Mouse (Mus musculus): ENCODE measurements at regions not wholly inside any gene's neighbourhood (a gene's known extent, or its start where the extent isn't known, plus 50 kb on each side); places are given as distances from the start of the nearest gene placed in this dataset.

GRCm38 (mm10) chr1:193844461-193844860, 474.4 kb upstream of the Camk1g start:
- no peak for DNase-seq (ENCODE audit: inconsistent age in 2 of 2, low spot score in 1 of 2)

DNA sequence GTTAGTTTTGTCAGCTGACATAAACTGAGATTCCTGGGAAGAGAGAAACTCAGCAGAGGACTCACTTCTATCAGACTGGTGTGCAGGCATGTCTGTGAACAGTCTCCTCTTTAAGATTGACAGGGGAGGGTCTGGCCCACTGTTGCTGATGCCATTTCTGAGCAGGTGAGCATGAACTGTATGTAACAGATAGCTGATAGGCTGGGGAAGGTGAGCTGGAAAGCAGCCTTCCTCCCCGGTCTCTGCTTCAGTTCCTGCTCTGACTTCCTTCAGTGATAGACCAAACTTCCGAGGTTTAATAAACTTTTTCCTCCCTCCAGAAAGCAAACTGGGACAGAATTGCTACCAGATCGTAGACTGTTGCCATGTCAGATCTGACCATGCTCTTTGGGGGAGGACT, 430.9 kb upstream of the Camk1g start:
- DNase-seq (ENCODE audit: inconsistent age in 2 of 2, low spot score in 1 of 2) = no peak

GRCm38 (mm10) chr1:193790579-193790978, 420.5 kb upstream of the Camk1g start:
- no peak for DNase-seq (ENCODE audit: inconsistent age in 2 of 2, low spot score in 1 of 2)

DNA sequence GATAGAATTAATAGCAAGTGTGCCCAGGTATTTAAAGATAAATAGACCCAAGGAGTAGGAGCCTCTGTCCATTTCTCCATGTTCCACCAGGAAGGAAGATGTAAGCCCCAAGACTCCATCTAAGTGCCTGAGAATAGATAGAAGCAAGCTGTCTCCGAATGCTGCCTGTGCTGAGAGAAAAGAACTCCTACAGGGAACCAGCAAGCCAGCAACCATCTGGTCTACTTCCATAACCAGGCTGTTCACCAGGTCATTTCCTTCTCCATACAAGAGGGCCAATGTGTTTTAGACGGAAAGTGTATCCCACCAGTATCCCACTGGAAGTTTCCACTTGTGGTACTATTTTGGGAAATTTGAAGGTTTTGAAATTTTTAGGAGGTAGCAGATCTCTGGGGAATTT, 418.4 kb upstream of the Camk1g start:
- no peak for DNase-seq (ENCODE audit: inconsistent age in 2 of 2, low spot score in 1 of 2)

DNA sequence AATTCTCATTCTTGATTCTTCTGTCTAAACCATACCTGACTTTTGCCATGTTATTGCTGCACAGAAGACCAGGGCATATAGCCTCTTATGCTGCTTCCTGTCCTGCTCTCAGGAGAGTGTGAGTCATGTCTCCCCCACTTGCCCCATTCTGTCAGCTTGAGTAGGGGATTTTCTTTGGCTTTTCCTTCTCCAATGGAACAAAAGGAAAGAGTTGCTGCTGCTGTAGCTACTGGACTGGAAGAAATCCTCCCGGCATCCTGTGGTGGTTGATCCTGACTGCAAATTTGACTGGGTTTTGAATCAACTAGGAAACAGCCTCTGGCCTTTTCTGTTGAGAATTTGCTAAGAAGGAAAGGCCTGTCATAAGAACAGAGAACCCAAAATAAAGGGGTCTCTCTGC, 417.3 kb upstream of the Camk1g start:
- no peak for DNase-seq (ENCODE audit: inconsistent age in 2 of 2, low spot score in 1 of 2)

DNA sequence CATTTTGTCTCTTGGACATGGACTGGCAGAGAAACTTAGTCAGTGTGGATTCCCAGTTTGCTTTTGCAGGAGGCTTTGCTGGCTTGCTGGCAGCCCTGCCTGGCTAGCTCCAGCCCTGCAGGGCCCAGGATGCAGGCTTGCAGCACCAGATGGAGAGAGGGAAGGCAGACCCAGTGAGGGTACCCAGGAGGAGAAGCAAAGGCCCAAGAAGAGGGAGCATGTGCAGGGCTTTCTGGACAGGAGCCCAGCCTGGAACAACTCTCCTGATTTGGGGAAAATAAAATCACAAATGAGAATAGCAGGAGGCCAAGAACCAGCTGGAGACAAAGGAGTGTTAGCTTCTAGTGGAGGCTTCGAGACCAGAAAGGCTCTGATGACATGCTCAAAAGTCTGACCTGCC, 414.9 kb upstream of the Camk1g start:
- DNase-seq (ENCODE audit: inconsistent age in 2 of 2, low spot score in 1 of 2) = no peak

- no peak for DNase-seq (ENCODE audit: inconsistent age in 2 of 2, low spot score in 1 of 2)
Observed at GRCm38 (mm10) chr1:193784526-193784925, 414.4 kb upstream of the Camk1g start.

- DNase-seq (ENCODE audit: inconsistent age in 2 of 2, low spot score in 1 of 2) = peak; percentile 10 to 76
Observed at GRCm38 (mm10) chr1:193778181-193778580, 408.1 kb upstream of the Camk1g start.

DNA sequence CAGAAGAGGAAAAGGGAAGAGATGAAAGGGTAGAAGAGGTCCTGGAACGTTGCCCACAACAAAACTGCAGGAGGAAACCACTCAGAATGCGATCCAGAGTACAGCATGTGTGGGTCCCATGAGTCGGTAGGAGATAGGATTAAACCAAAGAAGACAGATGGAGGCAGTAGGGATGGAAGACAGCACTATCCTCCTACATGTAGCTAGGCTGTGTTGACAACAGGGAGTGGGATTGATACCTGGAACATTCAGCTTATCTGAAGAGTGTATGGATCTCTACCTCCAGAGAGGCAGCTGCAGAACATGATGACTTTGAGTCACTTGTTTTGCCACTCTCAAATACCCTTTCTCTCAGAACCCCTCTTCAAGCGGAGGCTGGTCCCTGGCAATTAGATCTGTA, 399.4 kb upstream of the Camk1g start:
- no peak for DNase-seq (ENCODE audit: inconsistent age in 2 of 2, low spot score in 1 of 2)

GRCm38 (mm10) chr1:193764103-193764502, 394.0 kb upstream of the Camk1g start:
- no peak for DNase-seq (ENCODE audit: inconsistent age in 2 of 2, low spot score in 1 of 2)

DNA sequence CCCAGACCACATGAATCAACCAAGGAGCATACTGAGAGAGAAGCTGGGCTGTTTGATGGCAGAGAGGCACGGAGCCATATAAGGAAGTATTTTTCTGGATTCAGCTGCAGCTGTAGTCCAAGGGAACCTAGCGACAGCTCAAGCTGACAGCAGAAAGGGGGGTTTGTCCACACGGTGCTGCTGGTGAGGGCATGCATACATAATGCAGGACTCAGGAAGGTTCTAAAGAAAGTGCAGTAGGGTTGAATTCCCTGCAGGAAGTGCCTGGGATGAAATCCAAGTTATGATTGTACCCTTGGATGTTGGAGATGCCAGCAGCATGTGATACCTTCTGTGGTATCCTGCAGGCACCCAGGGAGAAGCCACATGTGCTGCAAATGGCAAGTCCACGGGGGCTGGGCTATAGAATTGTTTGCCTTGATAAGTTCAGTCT, 381.7 kb upstream of the Camk1g start:
- no peak for DNase-seq (ENCODE audit: inconsistent age in 2 of 2, low spot score in 1 of 2)

DNA sequence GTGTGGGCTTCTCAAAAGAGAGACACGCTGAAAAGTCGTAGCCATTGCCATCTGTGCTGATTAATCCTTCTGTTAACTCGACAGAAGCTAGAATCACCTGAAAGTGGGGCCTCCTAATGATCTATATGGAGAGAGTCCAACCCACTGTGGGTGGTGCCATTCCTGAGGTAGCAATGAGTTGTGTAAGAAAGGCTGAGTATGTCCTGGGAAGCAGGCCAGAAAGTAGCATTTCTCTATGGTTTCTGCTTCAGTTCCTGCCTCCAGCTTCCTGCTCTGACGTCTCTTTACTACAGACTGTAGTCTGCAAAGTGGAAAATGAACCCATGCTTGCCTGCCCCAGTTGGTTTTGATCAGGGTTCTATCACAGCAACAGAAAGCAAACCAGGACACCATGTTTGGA, 380.8 kb upstream of the Camk1g start:
- DNase-seq (ENCODE audit: inconsistent age in 2 of 2, low spot score in 1 of 2) = no peak

- no peak for DNase-seq (ENCODE audit: inconsistent age in 2 of 2, low spot score in 1 of 2)
Observed at GRCm38 (mm10) chr1:193747426-193747960, 377.4 kb upstream of the Camk1g start.

- DNase-seq (ENCODE audit: inconsistent age in 2 of 2, low spot score in 1 of 2) = no peak
Observed at GRCm38 (mm10) chr1:193742688-193743087, 372.6 kb upstream of the Camk1g start.

DNA sequence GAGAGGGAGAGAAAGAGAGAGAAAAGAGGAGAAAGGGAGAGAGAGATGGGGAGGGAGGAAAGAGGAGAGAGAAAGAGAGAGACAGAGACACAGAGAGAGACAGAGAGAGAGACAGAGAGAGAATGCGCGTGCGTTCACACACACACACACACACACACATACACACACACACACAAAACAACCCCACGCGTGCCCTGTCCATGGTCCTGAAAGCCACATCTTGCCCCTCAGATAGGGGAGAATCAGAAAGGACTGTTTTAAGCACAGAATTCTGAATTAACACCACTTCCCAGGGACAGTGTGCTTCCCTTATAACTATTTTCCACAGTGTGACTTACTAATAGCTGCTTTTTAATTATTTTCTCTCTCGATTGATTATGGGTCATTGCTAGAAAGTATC, 368.7 kb upstream of the Camk1g start:
- peak in 1 of 2 experiments; percentile 35 for DNase-seq (ENCODE audit: inconsistent age in 2 of 2, low spot score in 1 of 2)

DNA sequence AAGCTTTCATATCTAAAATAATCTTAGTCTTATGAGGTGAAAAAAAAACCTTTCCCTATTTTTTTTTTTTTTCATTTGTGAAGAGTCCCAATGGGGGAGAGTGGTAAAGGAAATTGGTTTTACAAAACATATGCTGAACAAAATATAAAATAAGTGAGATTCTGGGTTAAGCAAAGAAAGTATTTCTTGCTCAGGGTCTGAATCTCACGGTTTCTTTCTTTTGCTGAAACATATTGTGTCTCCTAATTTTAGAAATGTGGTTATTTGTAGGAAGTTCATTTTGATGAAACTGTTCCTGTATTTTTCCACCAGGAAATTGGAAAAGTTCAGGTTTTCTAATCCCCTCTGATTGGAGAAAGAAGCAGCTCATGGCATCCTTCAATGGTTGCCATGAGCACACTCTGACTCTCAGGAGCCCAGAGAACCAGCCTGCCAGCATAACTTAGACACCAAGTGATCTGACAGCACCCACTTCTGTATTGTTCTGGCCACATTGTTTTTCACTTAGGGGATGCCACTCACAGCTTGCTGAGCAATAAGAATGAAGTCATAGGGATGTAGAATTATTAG, 365.9 kb upstream of the Camk1g start:
- DNase-seq (ENCODE audit: inconsistent age in 2 of 2, low spot score in 1 of 2) = no peak

GRCm38 (mm10) chr1:193734014-193734763, 364.1 kb upstream of the Camk1g start:
- DNase-seq (ENCODE audit: inconsistent age in 2 of 2, low spot score in 1 of 2) = no peak

DNA sequence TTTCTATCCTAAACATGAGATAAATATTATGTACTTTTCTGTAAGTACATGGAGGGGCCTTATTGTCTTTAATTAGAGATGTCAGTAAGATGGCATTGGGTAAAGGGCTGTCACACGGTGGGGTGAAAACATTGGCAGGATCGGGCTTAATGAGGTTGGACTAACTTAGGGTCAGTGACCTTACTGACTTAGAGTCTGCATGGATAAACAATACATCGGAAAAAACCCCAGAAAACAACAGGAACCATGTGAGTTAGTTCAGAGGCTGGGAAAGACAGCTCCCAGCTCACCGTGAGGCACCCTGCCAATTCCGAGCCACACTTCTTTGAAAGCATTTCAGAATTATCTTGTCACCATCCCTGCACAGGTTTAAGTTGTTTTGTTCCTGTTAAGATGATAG, 363.3 kb upstream of the Camk1g start:
- DNase-seq (ENCODE audit: inconsistent age in 2 of 2, low spot score in 1 of 2) = no peak

GRCm38 (mm10) chr1:193732113-193732512, 362.0 kb upstream of the Camk1g start:
- no peak for DNase-seq (ENCODE audit: inconsistent age in 2 of 2, low spot score in 1 of 2)

GRCm38 (mm10) chr1:193721850-193722249, 351.8 kb upstream of the Camk1g start:
- peak; percentile 20 to 59 for DNase-seq (ENCODE audit: inconsistent age in 2 of 2, low spot score in 1 of 2)

- no peak for DNase-seq (ENCODE audit: inconsistent age in 2 of 2, low spot score in 1 of 2)
Observed at GRCm38 (mm10) chr1:193720420-193720851, 350.3 kb upstream of the Camk1g start.

GRCm38 (mm10) chr1:193715328-193715727, 345.2 kb upstream of the Camk1g start:
- DNase-seq (ENCODE audit: inconsistent age in 2 of 2, low spot score in 1 of 2) = no peak

DNA sequence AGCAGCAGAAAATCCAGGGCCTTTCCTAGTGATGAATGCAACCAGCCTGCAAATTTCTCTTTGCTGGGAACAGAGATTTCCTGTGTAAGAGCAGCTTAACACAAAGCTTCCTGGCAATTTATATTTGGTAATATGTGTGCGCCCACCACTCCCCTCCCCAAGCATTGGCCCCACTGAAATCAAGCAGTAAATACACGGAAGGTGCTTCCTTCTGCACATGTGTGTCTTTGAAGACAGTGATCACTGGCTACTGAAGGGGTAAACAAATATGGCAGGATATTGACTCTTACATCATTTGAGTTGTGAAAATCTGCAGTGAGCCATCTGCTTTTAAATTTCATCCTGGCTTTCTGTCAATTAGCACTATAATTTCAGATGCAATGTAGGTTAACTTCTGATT, 344.5 kb upstream of the Camk1g start:
- no peak for DNase-seq (ENCODE audit: inconsistent age in 2 of 2, low spot score in 1 of 2)
